Mouse (Mus musculus) spleen, postnatal 36 days (tissue): ENCODE results near the gene Ankrd31.
"Not testable (repeated sequence)": the region's sequence is repeated elsewhere in the genome, so short reads cannot be mapped to it uniquely, and the experiment has no call there.

Experiments used
- DNase-seq, 2 experiments: peaks; one replicate each; pipeline ENCODE4 v3.0.0; 2022; ENCODE audit warnings: low spot score in 2 of 2, mixed read lengths in 1 of 2

Gene Ankrd31

GRCm38 (mm10) chr13:96939680-96940079, 191.6 kb downstream of the Ankrd31 start:
- DNase-seq, result no peak

- DNase-seq, result not testable (repeated sequence)
These were observed 193.4 kb downstream of the Ankrd31 start for GRCm38 (mm10) chr13:96941481-96941880.

- DNase-seq, result no peak
These were observed 195.5 kb downstream of the Ankrd31 start for GRCm38 (mm10) chr13:96943571-96943970.

- DNase-seq, result no peak
These were observed 197.7 kb downstream of the Ankrd31 start for GRCm38 (mm10) chr13:96945748-96946147.

- DNase-seq, result no peak
These were observed 199.7 kb downstream of the Ankrd31 start for GRCm38 (mm10) chr13:96947722-96948121.

GRCm38 (mm10) chr13:96951880-96952279, 203.8 kb downstream of the Ankrd31 start:
- DNase-seq, result no peak

- DNase-seq, result peak; percentile 29 to 39
These were observed 208.4 kb downstream of the Ankrd31 start for GRCm38 (mm10) chr13:96956466-96956865.
